Mouse (Mus musculus): ENCODE measurements around the gene Iqcf1.

Gene Iqcf1

GRCm38 (mm10) chr9:106465571-106466200, 34.1 kb upstream of the Iqcf1 start, which contains the start of gene Gpr62:
Gene Gpr62, minus strand, starts transcription at chr9:106465938.
- peak; percentile 84 for DNase-seq

DNA sequence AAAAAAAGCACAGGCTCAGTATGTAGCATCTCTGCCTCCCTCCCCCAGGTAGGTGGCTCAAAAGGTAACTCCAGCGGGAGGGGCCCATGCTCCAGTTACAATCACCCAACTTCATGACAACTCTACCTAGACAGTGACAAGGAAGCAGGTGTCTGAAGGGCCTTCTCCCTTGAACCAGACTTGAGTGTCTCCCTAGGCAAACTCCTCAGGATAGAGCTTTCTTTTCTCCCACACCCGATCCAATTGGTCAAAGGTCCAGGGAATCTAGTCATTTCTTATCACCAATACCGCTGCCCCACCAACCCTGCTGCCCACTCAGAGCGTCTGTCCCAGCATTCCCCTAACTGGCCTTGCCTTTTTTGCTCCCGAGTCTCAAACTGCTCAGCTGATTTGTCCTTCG, 33.0 kb upstream of the Iqcf1 start:
- no peak for DNase-seq

DNA sequence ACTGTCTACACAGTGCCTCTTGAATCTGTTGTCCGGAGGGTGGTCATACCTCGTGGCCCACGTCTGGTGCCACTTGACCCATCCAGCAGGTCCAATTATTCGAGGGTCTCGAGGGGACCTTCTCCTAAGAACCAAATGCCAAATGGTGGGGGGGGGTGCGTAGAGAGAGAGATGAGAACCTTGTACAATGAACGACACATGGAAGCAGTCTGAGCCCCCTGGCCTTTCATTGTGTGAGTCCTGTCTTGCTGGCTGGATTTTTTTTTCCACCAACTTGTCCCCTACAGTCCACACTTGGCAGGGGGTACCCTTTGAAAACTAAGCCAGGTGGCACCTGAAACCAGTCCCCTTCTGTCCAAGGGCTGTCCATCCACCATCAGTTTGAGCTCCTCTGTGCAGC, 32.0 kb upstream of the Iqcf1 start:
- no peak for DNase-seq

DNA sequence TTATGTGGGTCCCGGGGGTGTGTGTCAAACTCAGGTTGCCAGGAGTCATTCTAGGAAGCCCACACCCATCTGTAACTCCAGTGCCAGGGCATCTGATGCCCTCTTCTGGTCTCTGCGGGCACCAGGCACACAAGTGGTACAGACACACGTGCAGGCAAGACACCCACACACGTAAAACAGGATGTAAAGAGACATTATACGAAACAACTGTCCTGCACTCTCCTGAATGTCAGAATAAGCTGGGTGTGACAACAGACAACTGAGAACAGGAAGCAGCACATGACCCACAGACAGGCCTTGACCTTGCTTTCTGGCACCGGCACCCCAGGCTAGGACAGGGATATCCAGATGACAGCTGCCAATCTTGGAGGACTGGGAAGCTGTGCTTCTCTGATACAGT, 30.4 kb upstream of the Iqcf1 start:
- DNase-seq = no peak

DNA sequence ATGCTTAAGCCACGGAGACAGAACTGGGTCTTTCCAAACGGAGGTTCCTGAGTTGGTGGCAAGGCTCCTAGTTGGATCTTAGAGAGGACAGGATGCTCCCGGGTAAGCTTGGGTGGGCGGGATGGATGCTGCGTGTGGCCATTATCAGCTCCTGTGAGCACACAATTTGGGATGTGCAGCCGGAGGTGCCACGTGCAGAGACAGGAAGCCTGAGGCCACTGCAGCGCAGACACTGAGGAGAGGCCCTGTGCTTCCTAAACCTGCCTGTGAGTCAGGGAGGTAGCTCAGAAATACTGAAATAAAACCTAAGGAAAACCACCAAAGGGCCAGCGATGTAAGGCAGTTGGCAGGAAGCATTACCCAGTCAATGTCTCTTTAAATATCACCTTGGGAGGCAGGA, 30.0 kb upstream of the Iqcf1 start:
- DNase-seq = no peak

DNA sequence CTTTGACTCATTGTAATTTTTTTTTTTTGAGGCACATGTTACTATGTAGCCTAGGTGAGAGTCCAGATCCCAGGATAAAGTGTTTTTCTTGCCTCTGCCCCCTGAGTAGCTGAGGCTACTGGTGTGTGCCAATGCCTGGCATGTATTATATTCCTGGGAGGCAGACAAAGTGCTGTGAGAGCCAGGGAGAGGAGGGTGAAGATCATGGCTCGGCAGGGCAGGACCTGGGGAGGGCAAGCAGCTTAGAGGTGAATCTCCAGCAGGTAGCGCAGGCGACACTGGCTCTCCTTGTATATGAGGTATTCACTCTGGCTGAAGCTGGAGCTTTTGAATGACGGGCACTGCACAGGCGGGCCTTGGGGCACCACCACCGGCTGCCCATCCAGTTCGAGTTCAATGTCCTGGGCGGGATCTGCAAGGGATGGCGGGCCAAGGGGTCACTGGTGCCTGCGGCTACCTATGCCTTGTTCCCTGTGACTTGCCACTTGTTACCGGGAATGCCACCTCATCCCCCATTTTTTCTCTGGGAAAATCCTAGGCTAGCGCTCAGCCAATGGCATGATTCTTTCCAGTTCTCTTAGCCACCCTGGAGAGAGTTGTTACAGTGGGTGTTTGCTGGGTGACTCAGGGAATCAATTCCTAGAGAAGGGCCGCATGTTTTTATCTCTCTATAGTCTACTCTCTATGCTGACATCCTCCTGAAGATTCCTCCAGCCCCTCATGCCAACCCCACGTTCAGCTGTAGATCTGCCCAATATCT, 28.6 kb upstream of the Iqcf1 start:
- no peak for DNase-seq

DNA sequence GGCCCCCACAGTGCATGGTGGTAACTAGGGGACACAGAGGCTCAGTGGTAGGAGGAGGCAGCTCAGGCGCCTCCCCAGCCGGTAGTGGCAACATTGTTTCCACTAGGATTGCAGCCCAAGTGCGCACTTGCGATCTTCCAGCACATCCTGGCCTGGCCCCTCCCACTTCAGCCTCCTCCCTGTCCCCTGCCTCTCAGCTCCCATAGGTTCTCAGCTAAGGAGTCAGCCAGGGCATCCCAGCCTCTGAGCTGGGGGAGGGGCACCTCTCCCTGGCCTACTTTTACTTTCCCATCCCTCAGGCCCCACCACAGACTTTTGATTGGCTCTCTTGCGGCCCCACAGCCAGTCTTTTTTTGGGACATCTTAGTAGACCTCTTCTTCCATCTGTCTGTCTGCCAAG, 27.9 kb upstream of the Iqcf1 start:
- peak; percentile 92 for DNase-seq

- no peak for DNase-seq
Observed at GRCm38 (mm10) chr9:106472321-106472720, 27.4 kb upstream of the Iqcf1 start.

- DNase-seq = no peak
Observed at GRCm38 (mm10) chr9:106473081-106473752, 26.6 kb upstream of the Iqcf1 start.

- DNase-seq = no peak
Observed at GRCm38 (mm10) chr9:106473753-106474105, 26.0 kb upstream of the Iqcf1 start.

- DNase-seq = peak; percentile 86
Observed at GRCm38 (mm10) chr9:106474456-106474855, 25.3 kb upstream of the Iqcf1 start.

- no peak for DNase-seq
Observed at GRCm38 (mm10) chr9:106475046-106475445, 24.7 kb upstream of the Iqcf1 start.

GRCm38 (mm10) chr9:106475663-106476001, 24.1 kb upstream of the Iqcf1 start, which contains the start of gene Rrp9:
Gene Rrp9, plus strand, starts transcription at chr9:106475963.
- no peak for DNase-seq

DNA sequence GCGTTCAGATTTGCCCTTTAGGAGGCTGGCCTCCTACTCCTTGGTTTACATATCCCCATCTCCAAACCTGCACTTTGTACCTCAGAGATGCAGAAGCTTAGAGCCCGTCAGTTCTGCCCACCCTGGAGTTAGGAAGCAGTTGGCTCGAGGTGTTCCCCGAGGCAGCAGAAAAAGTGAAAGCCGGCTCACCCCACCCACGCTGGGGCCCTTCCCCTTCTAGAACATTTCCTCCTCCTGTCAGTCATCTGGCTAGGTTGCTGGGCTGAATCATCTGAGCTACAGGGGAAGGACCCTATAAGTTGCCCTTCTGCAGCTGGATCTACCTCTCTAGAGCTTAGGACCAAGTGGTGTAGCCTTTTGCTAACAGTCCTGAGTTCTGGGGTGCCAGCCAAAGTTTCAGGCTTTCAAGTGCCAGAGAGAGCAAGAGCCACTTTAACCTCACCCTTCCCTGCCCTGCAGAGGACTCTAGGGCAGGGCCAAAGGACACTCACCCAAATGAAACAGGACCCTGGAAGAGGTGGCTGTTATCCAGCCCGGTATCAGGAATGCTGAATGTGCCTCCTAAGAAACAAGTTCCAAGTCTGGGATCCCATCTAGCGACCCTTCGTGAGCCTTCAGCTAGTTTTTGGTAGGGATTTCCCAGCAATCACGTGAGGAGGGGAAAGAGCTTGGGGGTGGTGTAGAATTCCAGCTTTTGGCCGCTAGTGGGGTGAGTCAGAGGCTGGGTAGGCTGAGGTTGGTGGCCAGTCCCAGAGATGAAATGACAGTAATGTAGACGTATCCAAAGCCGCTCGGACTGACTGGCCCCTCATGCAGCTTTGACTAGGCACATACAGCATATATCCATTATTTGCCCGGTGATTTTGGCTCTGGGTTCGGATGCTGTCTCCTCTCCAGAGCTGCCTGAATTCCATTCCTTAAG, 23.5 kb upstream of the Iqcf1 start:
- DNase-seq = no peak

GRCm38 (mm10) chr9:106476924-106477484, 22.8 kb upstream of the Iqcf1 start, which contains the start of gene Parp3:
Gene Parp3, minus strand, starts transcription at chr9:106476949.
- DNase-seq = peak; percentile 100

DNA sequence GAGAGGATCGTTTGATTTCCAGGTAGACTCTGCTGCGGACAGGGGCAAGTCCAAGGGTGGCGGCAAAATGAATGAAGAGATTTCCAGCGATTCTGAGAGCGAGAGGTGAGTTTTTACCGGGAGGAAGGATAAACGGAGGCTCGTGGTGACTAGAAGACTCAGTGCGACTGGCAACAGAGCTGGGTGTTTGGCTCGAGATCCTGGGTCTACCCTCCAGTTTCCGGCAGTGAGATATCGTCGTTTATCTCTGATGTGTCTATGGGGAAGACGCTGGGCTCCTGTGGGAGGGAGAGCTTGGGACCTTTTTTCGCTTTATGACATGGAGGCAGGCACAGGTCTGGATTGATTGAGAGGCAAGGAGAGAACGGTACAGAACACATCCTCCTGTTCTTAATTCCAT, 22.1 kb upstream of the Iqcf1 start:
- DNase-seq = no peak

- no peak for DNase-seq
Observed at GRCm38 (mm10) chr9:106478101-106478500, 21.7 kb upstream of the Iqcf1 start.

DNA sequence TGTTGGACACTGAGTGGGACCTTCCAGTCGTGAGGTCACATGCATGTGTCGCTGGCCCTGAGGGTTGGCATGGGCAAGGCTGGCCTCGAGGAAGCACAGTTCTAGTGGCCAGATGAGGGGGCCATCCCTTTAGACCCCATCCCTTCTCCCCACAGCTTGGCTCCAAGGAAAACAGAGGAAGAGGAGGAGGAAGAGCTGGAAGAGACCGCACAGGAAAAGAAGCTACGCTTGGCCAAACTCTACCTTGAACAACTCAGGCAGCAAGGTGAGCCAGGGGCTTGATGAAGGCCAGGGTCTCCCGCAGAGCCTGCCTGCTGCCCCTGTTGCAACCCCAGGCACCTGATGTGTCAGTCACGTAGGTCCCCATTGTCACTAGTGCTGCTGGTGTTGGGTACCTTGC, 19.2 kb upstream of the Iqcf1 start:
- DNase-seq = no peak

DNA sequence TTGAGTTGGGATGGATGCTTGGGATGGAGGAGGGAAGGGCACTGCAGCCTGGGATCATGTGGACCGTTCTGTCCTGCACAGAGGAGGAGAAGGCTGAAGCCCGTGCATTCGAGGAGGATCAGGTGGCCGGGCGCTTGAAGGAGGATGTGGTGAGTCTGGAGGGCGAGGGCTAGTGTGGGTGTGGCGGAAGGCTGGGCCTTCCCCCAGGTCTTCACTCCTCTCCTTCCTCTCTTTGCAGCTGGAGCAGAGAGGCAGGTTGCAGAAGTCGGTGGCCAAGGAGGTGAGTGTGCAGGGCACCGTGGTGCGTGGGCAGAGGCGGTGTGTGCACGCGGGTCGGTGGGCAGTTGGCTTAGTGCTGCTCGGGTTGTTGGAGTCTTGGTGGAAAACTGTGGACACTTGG, 18.7 kb upstream of the Iqcf1 start:
- no peak for DNase-seq

- no peak for DNase-seq
Observed at GRCm38 (mm10) chr9:106481676-106482075, 18.1 kb upstream of the Iqcf1 start.

GRCm38 (mm10) chr9:106482578-106483115, 17.1 kb upstream of the Iqcf1 start:
- DNase-seq = no peak

- DNase-seq = no peak
Observed at GRCm38 (mm10) chr9:106483136-106483535, 16.6 kb upstream of the Iqcf1 start.

Data from retina, postnatal 1 day (tissue).